In the genomic region with DNA sequence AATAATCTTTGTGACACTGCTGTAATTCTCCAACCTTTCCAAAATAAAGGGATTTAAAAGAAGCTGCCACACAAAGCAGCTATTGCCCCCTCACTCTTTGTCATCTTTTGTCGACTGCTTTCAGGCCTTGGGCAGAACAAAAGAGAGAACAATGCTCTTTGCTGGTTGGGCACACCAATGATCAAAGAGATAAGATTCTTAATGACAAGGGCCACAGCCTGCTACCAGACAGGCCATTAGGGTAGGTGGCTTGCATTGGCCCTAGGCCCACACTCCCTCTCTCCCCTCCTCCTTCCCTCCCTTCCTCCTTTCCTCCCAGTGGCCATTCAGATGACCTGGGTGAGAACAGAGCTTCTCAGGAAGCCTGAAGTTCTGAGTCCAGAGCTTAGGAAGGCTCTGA, we compare ENCODE assay signal across 12 mouse cellular contexts.
"Had no signal": no experiment of that assay in that cellular context is flagged by ENCODE, and none has a peak within 500 bp of the region (broad histone marks: within the 10 kb centered on the region; RNA-seq: fewer than 3 reads in every experiment).

No protein-coding gene starts in this region.

- H3K4me2 ChIP-seq: limb, embryonic 13.5 days; liver, embryonic 12.5 days; liver, embryonic 15.5 days; lung, embryonic 15.5 days had no signal

- H3K27ac ChIP-seq: kidney, postnatal 0 days; layer of hippocampus, adult 2 months; limb, embryonic 10.5 days; limb, embryonic 13.5 days; liver, embryonic 12.5 days; liver, embryonic 15.5 days; lung, embryonic 15.5 days; stomach, postnatal 0 days had no signal

- H3K4me3 ChIP-seq: layer of hippocampus, adult 2 months; limb, embryonic 10.5 days; limb, embryonic 13.5 days; liver, embryonic 12.5 days; liver, embryonic 15.5 days; lung, embryonic 15.5 days had no signal

- H3K36me3 ChIP-seq: limb, embryonic 10.5 days; limb, embryonic 13.5 days; liver, embryonic 12.5 days; liver, embryonic 15.5 days; lung, embryonic 15.5 days had no signal

- H3K27me3 ChIP-seq: limb, embryonic 13.5 days; liver, embryonic 15.5 days; lung, embryonic 15.5 days had no signal

- ATAC-seq: intestine, embryonic 16.5 days; liver, embryonic 12.5 days had no signal

- H3K4me1 ChIP-seq: limb, embryonic 10.5 days; limb, embryonic 13.5 days; liver, embryonic 15.5 days; lung, embryonic 15.5 days had no signal

- DNase-seq: lung, adult 18-20 months; right cerebral cortex, adult 18-20 months; right cerebral cortex, postnatal 14 days had no signal

- H3K9me3 ChIP-seq: limb, embryonic 10.5 days; limb, embryonic 13.5 days; liver, embryonic 12.5 days; liver, embryonic 15.5 days; lung, embryonic 15.5 days had no signal

- H3K9ac ChIP-seq: limb, embryonic 13.5 days; liver, embryonic 12.5 days; liver, embryonic 15.5 days; lung, embryonic 15.5 days had no signal
